Mouse (Mus musculus): ENCODE data around the gene Hspa12b. TPM values are rescaled to one million over a fixed set of nuclear protein-coding genes. Genes with fewer than 3 reads are reported as not detected.

Hspa12b gene
- polyA plus RNA-seq, 1 experiment from 2014 or later: 5.5 TPM

DNA sequence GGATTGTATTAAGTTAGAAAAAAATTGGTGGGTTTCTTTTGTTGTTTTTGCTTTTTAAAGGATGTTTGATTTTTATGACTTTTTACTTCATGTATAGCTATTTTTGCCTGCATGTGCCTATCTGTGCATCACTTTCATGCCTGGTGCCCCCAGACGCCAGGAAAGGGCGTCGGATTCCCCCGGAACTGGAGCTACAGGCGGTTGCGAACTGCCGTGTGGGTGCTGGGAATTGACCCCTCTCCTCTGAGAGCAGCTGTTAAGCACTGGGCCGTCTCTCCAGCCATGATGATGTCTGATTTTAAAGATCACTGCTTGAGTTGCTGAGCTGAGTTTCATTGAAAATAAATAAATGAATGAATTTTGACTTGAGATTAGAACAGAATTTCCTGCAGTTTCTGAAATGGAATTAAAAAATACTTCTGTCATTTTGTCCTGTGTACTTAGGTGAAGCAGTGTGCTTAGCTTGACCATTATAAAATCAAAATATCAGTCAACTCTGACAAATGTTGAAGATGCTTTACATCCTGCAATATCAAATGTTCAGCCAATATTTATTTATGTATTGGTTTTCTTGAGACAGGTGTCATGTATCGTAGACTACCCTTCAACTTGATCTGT, 6.0 kb downstream of the Hspa12b start, which contains the start of gene Gm11037:
TSS of gene Gm11037 (plus strand) at position 568 of the 618 bp plus-strand sequence.
- Histone ChIP-seq H3K27ac (ENCODE audit: low read depth, low read length) (peak within 1 kb of the TSS; percentile 1; the same call in 1 of the 2 replicates), H3K9ac (ENCODE audit: low read depth, low read length) (no peak within 1 kb of the TSS), H3K36me3 (ENCODE audit: control insufficient read depth, insufficient read depth, low read length) (no peaks in the 10 kb centered on the region; the same call in 1 of the 2 replicates), H3K4me2 (no peak within 1 kb of the TSS), H3K4me3 (ENCODE audit: low read depth, low read length) (no peak within 1 kb of the TSS), H3K9me3 (ENCODE audit: control insufficient read depth, low read length) (no peaks in the 10 kb centered on the region), H3K4me1 (replicated peaks; ENCODE audit: control insufficient read depth, insufficient read depth, low read length) (peaks cover 57% of the 10 kb centered on the region), H3K27me3 (replicated peaks; ENCODE audit: control insufficient read depth, insufficient read depth, low read length) (no peaks in the 10 kb centered on the region)
- DNase-seq (ENCODE audit: low spot score): no peak
- 86% methylated on average over 9 of the region's 9 CpGs for WGBS
- ATAC-seq (replicated peaks; ENCODE audit: low FRiP score): no peak

DNA sequence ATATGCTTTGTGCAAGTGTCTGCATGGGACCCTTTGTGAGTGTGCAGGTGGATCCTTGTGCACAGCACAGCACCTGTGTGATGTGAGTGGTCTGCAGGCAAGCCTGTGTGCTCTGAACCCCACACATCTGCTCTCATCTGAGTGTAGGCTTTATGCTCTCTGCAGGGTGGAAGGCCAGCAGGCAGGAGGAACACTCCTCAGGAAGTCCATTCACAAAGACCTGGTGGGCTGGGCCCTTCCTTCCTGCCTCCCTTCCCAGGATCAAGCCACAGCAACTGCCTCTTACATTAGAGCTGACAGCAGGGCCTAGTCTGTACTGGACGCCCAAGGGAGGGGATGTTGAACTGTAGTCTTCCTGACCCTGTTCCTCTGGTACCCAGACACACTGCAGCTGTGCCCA, 7.3 kb downstream of the Hspa12b start:
- 41% methylated on average over 1 of the region's 1 CpGs for WGBS
- ATAC-seq (replicated peaks; ENCODE audit: low FRiP score): no peak

DNA sequence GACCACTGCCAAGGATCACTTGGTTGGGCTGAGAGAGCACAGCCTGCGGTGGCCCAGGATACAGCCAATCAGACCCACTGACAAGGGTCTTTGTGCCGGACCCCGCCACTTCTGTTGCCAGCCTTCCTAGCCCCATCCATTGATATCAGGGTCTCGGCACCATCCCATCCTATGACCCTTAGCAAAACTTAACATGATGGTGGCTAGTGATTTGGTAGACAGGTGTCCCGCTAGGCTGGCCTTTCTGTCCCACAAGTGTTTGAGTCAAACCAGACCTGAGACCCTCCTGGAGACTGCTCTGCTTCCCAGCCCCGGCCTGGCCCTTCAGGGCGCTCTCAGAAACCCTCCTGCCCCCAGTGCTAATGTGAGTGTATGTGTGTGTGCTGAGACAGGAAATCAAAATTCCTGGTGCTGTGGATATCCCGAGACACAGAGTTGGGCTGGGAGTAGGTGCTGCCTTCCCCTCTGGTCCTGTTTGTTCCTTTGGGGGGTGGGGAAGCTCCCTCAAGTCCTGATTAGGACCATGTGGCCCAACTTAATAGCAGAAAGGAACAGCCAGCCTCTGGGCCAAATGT, 7.8 kb downstream of the Hspa12b start:
- H3K36me3 ChIP-seq (ENCODE audit: control insufficient read depth, insufficient read depth, low read length): peaks cover 3% of the 10 kb centered on the region; the same call in 1 of the 2 replicates
- H3K4me2 ChIP-seq: peak overlapping the region; percentile 53
- DNase-seq (ENCODE audit: low spot score) (peak; percentile 30), ATAC-seq (replicated peaks; ENCODE audit: low FRiP score) (no peak)
- no peaks in the 10 kb centered on the region for H3K9me3 ChIP-seq (ENCODE audit: control insufficient read depth, low read length)
- H3K9ac ChIP-seq (ENCODE audit: low read depth, low read length): peak overlapping the region; percentile 62
- WGBS: 73% methylated on average over 8 of the region's 8 CpGs
- H3K27me3 ChIP-seq (replicated peaks; ENCODE audit: control insufficient read depth, insufficient read depth, low read length): no peaks in the 10 kb centered on the region
- no peak overlapping the region for H3K4me3 ChIP-seq (ENCODE audit: low read depth, low read length)
- peak overlapping the region; percentile 90 for H3K27ac ChIP-seq (ENCODE audit: low read depth, low read length)
- peaks cover 40% of the 10 kb centered on the region for H3K4me1 ChIP-seq (replicated peaks; ENCODE audit: control insufficient read depth, insufficient read depth, low read length)

More for the DNA sequence above, 7.3 kb downstream of the Hspa12b start:
- Histone ChIP-seq H3K4me1 (replicated peaks; ENCODE audit: control insufficient read depth, insufficient read depth, low read length) (peaks cover 44% of the 10 kb centered on the region), H3K9me3 (ENCODE audit: control insufficient read depth, low read length) (no peaks in the 10 kb centered on the region), H3K9ac (ENCODE audit: low read depth, low read length) (peak overlapping the region; percentile 34), H3K27me3 (replicated peaks; ENCODE audit: control insufficient read depth, insufficient read depth, low read length) (no peaks in the 10 kb centered on the region), H3K4me3 (ENCODE audit: low read depth, low read length) (no peak overlapping the region), H3K36me3 (ENCODE audit: control insufficient read depth, insufficient read depth, low read length) (peaks cover 3% of the 10 kb centered on the region; the same call in 1 of the 2 replicates), H3K27ac (ENCODE audit: low read depth, low read length) (peak overlapping the region; percentile 90), H3K4me2 (no peak overlapping the region)
- DNase-seq (ENCODE audit: low spot score): peak; percentile 35

DNA sequence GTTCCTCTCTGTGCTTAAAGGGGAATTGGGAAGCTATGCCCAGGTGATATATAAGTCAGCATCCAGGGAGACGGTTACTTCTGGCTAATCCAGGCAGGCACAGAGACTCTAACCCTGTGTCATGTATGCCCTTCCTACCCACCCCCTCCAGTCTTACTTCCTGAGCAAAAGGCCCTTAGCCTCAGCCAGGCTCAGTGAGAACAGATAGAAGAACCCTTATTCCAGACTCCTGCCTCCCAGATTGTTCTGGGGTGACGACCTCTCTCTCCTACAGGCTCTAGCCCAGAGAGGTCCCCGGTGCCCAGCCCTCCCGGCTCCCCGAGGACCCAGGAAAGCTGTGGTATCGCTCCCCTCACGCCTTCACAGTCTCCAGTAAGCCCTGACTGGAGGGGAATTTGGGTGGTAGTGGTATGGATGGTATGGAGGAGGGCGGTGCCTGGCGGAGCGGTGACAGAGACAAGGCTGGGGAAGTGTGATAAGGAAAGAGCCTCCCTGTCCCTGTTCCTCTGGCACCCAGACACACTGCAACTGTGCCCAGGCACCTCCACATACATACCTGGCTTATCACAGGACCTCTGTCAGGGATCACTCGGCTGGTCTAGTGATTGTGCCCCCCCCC, 8.6 kb downstream of the Hspa12b start:
- peak overlapping the region; percentile 2; the same call in 1 of the 2 replicates for H3K4me3 ChIP-seq (ENCODE audit: low read depth, low read length)
- 11% methylated on average over 11 of the region's 11 CpGs for WGBS
- peak overlapping the region; percentile 90 for H3K27ac ChIP-seq (ENCODE audit: low read depth, low read length)
- peak overlapping the region; percentile 62 for H3K9ac ChIP-seq (ENCODE audit: low read depth, low read length)
- peak; percentile 100 for ATAC-seq (replicated peaks; ENCODE audit: low FRiP score)
- peak overlapping the region; percentile 53 for H3K4me2 ChIP-seq
- H3K27me3 ChIP-seq (replicated peaks; ENCODE audit: control insufficient read depth, insufficient read depth, low read length): no peaks in the 10 kb centered on the region
- H3K9me3 ChIP-seq (ENCODE audit: control insufficient read depth, low read length): no peaks in the 10 kb centered on the region
- H3K36me3 ChIP-seq (ENCODE audit: control insufficient read depth, insufficient read depth, low read length): peaks cover 3% of the 10 kb centered on the region; the same call in 1 of the 2 replicates
- peaks cover 41% of the 10 kb centered on the region for H3K4me1 ChIP-seq (replicated peaks; ENCODE audit: control insufficient read depth, insufficient read depth, low read length)
- peak; percentile 76 for DNase-seq (ENCODE audit: low spot score)

DNA sequence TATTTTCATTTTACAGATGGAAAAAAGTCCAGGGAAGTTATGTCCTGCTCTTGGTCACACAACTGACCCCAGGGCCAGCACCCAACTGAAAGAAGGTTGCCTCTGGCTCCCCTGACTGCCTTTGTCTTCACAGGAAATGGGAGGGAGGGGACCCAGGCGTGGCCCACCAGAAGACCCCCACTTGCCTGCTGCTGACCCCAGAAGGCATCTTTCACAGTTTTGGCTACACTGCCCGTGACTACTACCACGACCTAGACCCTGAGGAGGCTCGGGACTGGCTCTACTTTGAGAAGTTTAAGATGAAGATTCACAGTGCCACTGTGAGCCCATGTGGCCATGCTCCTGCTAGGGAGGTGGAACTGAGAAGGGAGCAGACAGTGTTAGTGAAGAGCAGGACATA, 11.2 kb downstream of the Hspa12b start:
- Histone ChIP-seq H3K27me3 (replicated peaks; ENCODE audit: control insufficient read depth, insufficient read depth, low read length) (no peaks in the 10 kb centered on the region), H3K9ac (ENCODE audit: low read depth, low read length) (no peak overlapping the region), H3K27ac (ENCODE audit: low read depth, low read length) (no peak overlapping the region), H3K36me3 (ENCODE audit: control insufficient read depth, insufficient read depth, low read length) (peaks cover 8% of the 10 kb centered on the region; the same call in 1 of the 2 replicates), H3K4me2 (no peak overlapping the region), H3K9me3 (ENCODE audit: control insufficient read depth, low read length) (no peaks in the 10 kb centered on the region), H3K4me3 (ENCODE audit: low read depth, low read length) (no peak overlapping the region), H3K4me1 (replicated peaks; ENCODE audit: control insufficient read depth, insufficient read depth, low read length) (peaks cover 45% of the 10 kb centered on the region)
- no peak for DNase-seq (ENCODE audit: low spot score)
- no peak for ATAC-seq (replicated peaks; ENCODE audit: low FRiP score)
- 78% methylated on average over 4 of the region's 4 CpGs for WGBS

DNA sequence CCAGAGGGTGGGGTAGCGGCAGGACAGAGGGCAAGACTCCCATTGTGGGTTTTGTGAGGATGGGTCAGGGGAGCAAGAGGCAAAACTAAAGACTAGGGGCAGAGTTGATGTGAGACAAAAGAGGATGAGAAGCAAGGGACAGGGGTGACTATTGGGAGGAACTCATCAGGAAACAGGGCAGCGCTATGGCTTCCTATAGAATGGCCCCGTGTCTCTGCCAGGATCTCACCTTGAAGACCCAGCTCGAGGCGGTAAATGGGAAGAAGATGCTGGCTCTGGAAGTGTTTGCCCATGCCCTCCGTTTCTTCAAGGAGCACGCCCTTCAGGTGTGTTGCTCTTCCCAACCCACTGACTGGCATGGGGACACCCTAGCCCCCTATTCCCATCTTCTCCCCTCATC, 11.7 kb downstream of the Hspa12b start:
- Histone ChIP-seq H3K36me3 (ENCODE audit: control insufficient read depth, insufficient read depth, low read length) (peaks cover 10% of the 10 kb centered on the region; the same call in 1 of the 2 replicates), H3K4me1 (replicated peaks; ENCODE audit: control insufficient read depth, insufficient read depth, low read length) (peaks cover 45% of the 10 kb centered on the region), H3K27me3 (replicated peaks; ENCODE audit: control insufficient read depth, insufficient read depth, low read length) (no peaks in the 10 kb centered on the region), H3K4me3 (ENCODE audit: low read depth, low read length) (no peak overlapping the region), H3K27ac (ENCODE audit: low read depth, low read length) (no peak overlapping the region), H3K9me3 (ENCODE audit: control insufficient read depth, low read length) (no peaks in the 10 kb centered on the region), H3K9ac (ENCODE audit: low read depth, low read length) (no peak overlapping the region), H3K4me2 (no peak overlapping the region)
- DNase-seq (ENCODE audit: low spot score): no peak
- ATAC-seq (replicated peaks; ENCODE audit: low FRiP score): no peak
- WGBS: 89% methylated on average over 7 of the region's 7 CpGs

DNA sequence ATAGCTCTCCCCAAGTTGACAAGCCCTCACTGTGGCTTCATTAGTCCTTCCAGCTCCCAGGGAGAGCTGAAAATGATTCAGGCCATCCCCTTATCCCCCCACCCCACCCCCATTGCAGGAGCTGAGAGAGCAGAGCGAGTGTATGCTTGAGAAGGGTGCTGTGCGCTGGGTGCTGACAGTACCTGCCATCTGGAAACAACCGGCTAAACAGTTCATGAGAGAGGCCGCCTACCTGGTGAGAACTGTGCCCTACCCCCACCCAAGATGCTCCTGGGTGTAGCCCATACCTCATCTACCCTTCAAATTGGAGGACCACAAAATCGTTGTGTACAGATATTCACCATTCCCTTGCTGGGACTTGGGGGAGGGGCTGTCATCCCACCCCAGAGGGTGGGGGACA, 12.2 kb downstream of the Hspa12b start:
- no peak overlapping the region for H3K9ac ChIP-seq (ENCODE audit: low read depth, low read length)
- no peak overlapping the region for H3K4me2 ChIP-seq
- no peaks in the 10 kb centered on the region for H3K9me3 ChIP-seq (ENCODE audit: control insufficient read depth, low read length)
- DNase-seq (ENCODE audit: low spot score): no peak
- peaks cover 13% of the 10 kb centered on the region; the same call in 1 of the 2 replicates for H3K36me3 ChIP-seq (ENCODE audit: control insufficient read depth, insufficient read depth, low read length)
- H3K27ac ChIP-seq (ENCODE audit: low read depth, low read length): no peak overlapping the region
- H3K4me1 ChIP-seq (replicated peaks; ENCODE audit: control insufficient read depth, insufficient read depth, low read length): peaks cover 45% of the 10 kb centered on the region
- H3K4me3 ChIP-seq (ENCODE audit: low read depth, low read length): no peak overlapping the region
- H3K27me3 ChIP-seq (replicated peaks; ENCODE audit: control insufficient read depth, insufficient read depth, low read length): no peaks in the 10 kb centered on the region
- 92% methylated on average over 5 of the region's 5 CpGs for WGBS
- ATAC-seq (replicated peaks; ENCODE audit: low FRiP score): no peak

DNA sequence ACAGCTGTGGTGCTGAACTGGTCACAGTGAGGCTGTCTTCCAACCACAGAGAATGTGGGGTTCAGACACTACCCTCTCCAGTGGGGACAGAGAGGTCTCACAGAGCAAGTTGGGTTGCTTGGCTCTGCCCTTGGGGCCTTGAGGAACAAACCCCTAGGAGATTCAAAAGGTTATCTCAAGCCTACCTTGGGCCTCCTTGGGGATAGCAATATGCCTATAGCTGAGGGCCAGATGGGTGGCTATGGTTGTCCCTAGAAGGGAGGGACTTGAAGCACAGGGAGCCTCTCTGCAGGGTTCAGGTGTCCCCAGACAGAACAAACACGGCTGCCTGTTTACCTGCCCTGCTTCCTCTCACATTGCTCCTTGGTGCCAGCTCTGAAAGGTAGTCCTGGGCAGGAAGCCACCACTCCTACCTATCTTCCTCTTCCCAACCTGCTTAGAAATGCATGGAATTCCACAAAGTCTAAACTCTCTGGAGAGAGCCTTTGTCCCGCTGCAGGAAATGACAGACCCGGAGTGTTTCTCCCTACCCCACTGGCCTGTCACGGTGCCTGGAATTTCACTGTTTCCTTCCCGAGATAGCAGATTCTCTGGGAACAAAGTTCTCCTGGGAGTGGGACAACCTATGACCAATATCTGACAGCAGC, 12.9 kb downstream of the Hspa12b start:
- Histone ChIP-seq H3K27ac (ENCODE audit: low read depth, low read length) (peak overlapping the region; percentile 55), H3K9ac (ENCODE audit: low read depth, low read length) (0 out of 2 replicates have a peak overlapping the region, but pooled peaks have one; percentile 14), H3K9me3 (ENCODE audit: control insufficient read depth, low read length) (no peaks in the 10 kb centered on the region), H3K4me2 (no peak overlapping the region), H3K4me1 (replicated peaks; ENCODE audit: control insufficient read depth, insufficient read depth, low read length) (peaks cover 38% of the 10 kb centered on the region), H3K4me3 (ENCODE audit: low read depth, low read length) (no peak overlapping the region), H3K36me3 (ENCODE audit: control insufficient read depth, insufficient read depth, low read length) (peaks cover 20% of the 10 kb centered on the region; the same call in 1 of the 2 replicates), H3K27me3 (replicated peaks; ENCODE audit: control insufficient read depth, insufficient read depth, low read length) (no peaks in the 10 kb centered on the region)
- 55% methylated on average over 5 of the region's 5 CpGs for WGBS
- DNase-seq (ENCODE audit: low spot score) (no peak), ATAC-seq (replicated peaks; ENCODE audit: low FRiP score) (no peak)
